Mouse (Mus musculus): ENCODE data around the gene Olfr1085.
"Not testable (repeated sequence)": the region's sequence is repeated elsewhere in the genome, so short reads cannot be mapped to it uniquely, and the experiment has no call there.

Gene Olfr1085

GRCm38 (mm10) chr2:86661919-86662318, at the start of gene Olfr1085:
Gene Olfr1085 (minus strand): TSS chr2:86662019.
- DNase-seq (ENCODE audit: low read depth, low spot score): no peak

- DNase-seq (ENCODE audit: low read depth, low spot score): no peak
Measured at GRCm38 (mm10) chr2:86698295-86698694, 36.5 kb upstream of the Olfr1085 start, which contains the start of gene Olfr1087. Gene Olfr1087 (minus strand): TSS chr2:86698395.

GRCm38 (mm10) chr2:86679992-86680391, 18.2 kb upstream of the Olfr1085 start, which contains the start of gene Olfr1086:
Gene Olfr1086 (minus strand): TSS chr2:86680092.
- no peak for DNase-seq (ENCODE audit: low read depth, low spot score)

- DNase-seq (ENCODE audit: low read depth, low spot score): not testable (repeated sequence)
Measured at GRCm38 (mm10) chr2:86639625-86640024, 22.2 kb downstream of the Olfr1085 start, which contains the start of gene Olfr1084. Gene Olfr1084 (minus strand): TSS chr2:86639725.

Data from brain, embryonic 18.5 days (tissue).